Mouse (Mus musculus) splenic B cell, adult 2 months (primary cell): ENCODE measurements at regions not wholly inside any gene's neighbourhood (a gene's known extent, or its start where the extent isn't known, plus 50 kb on each side); places are given as distances from the start of the nearest gene placed in this dataset.

ENCODE experiments used
- DNase-seq: peaks from one replicate; pipeline ENCODE4 v3.0.0-alpha.2; 2011; ENCODE audit warnings: low read depth, low spot score
- H3K27me3 ChIP-seq: 2 replicates; pipeline ENCODE4 v1.6.1; 2012; ENCODE audit warnings: mild to moderate bottlenecking, low read length, moderate library complexity, mixed read lengths; ENCODE audit not compliant: control insufficient read depth, poor library complexity, insufficient read depth, severe bottlenecking
- H3K36me3 ChIP-seq: 2 replicates; pipeline ENCODE4 v1.6.1; 2012; ENCODE audit warnings: mild to moderate bottlenecking, low read length, moderate library complexity, mixed read lengths; ENCODE audit not compliant: control insufficient read depth, poor library complexity, insufficient read depth, severe bottlenecking

- H3K27me3 ChIP-seq, result no peaks in the 10 kb centered on the region
- no peaks in the 10 kb centered on the region for H3K36me3 ChIP-seq
- no peak for DNase-seq
These were observed 67.3 kb downstream of the C1d start for GRCm38 (mm10) chr11:17324651-17325050.

- no peak for DNase-seq
- no peaks in the 10 kb centered on the region for H3K36me3 ChIP-seq
- H3K27me3 ChIP-seq, result no peaks in the 10 kb centered on the region
These were observed 68.6 kb downstream of the C1d start for GRCm38 (mm10) chr11:17325731-17326646.

- Histone ChIP-seq H3K27me3 (no peaks in the 10 kb centered on the region), H3K36me3 (no peaks in the 10 kb centered on the region)
- DNase-seq, result no peak
These were observed 69.3 kb downstream of the C1d start for GRCm38 (mm10) chr11:17326695-17327094.

GRCm38 (mm10) chr11:17351476-17351875 is 94.1 kb downstream of the C1d start:
- H3K36me3 ChIP-seq, result no peaks in the 10 kb centered on the region
- no peaks in the 10 kb centered on the region for H3K27me3 ChIP-seq
- no peak for DNase-seq

- Histone ChIP-seq H3K36me3 (no peaks in the 10 kb centered on the region), H3K27me3 (no peaks in the 10 kb centered on the region)
- DNase-seq, result no peak
These were observed 95.1 kb downstream of the C1d start for GRCm38 (mm10) chr11:17352148-17353130.

- no peaks in the 10 kb centered on the region for H3K36me3 ChIP-seq
These were observed 102.4 kb downstream of the C1d start for GRCm38 (mm10) chr11:17359698-17360254.

GRCm38 (mm10) chr11:17377859-17378258 is 120.5 kb downstream of the C1d start:
- DNase-seq, result no peak

More at GRCm38 (mm10) chr11:17359698-17360254, 102.4 kb downstream of the C1d start:
- no peaks in the 10 kb centered on the region for H3K27me3 ChIP-seq
- no peak for DNase-seq

GRCm38 (mm10) chr11:17386756-17387155 is 129.4 kb downstream of the C1d start:
- no peak for DNase-seq
- Histone ChIP-seq H3K36me3 (no peaks in the 10 kb centered on the region), H3K27me3 (no peaks in the 10 kb centered on the region)

More at GRCm38 (mm10) chr11:17377859-17378258, 120.5 kb downstream of the C1d start:
- no peaks in the 10 kb centered on the region for H3K36me3 ChIP-seq
- H3K27me3 ChIP-seq, result no peaks in the 10 kb centered on the region

- DNase-seq, result no peak
- no peaks in the 10 kb centered on the region for H3K36me3 ChIP-seq
These were observed 136.5 kb downstream of the C1d start for GRCm38 (mm10) chr11:17393832-17394231.

GRCm38 (mm10) chr11:17414531-17414930 is 157.2 kb downstream of the C1d start:
- H3K36me3 ChIP-seq, result no peaks in the 10 kb centered on the region
- no peaks in the 10 kb centered on the region for H3K27me3 ChIP-seq
- no peak for DNase-seq

More at GRCm38 (mm10) chr11:17393832-17394231, 136.5 kb downstream of the C1d start:
- no peaks in the 10 kb centered on the region for H3K27me3 ChIP-seq

GRCm38 (mm10) chr11:17415144-17415543 is 157.8 kb downstream of the C1d start:
- Histone ChIP-seq H3K27me3 (no peaks in the 10 kb centered on the region), H3K36me3 (no peaks in the 10 kb centered on the region)
- DNase-seq, result no peak

- H3K36me3 ChIP-seq, result no peaks in the 10 kb centered on the region
- no peak for DNase-seq
- no peaks in the 10 kb centered on the region for H3K27me3 ChIP-seq
These were observed 160.4 kb downstream of the C1d start for GRCm38 (mm10) chr11:17417656-17418289.

- DNase-seq, result no peak
- H3K36me3 ChIP-seq, result no peaks in the 10 kb centered on the region
- H3K27me3 ChIP-seq, result no peaks in the 10 kb centered on the region
These were observed 184.8 kb downstream of the C1d start for GRCm38 (mm10) chr11:17442133-17442532.

- no peak for DNase-seq
- Histone ChIP-seq H3K27me3 (no peaks in the 10 kb centered on the region), H3K36me3 (no peaks in the 10 kb centered on the region)
These were observed 191.9 kb downstream of the C1d start for GRCm38 (mm10) chr11:17449289-17449688.
